Mouse (Mus musculus) bone marrow, adult 2 months (tissue): Measurements from ENCODE around the gene Creg1. TPM values are rescaled to one million over a fixed set of nuclear protein-coding genes. Genes with fewer than 3 reads are reported as not detected.

Source experiments
- H3K27ac ChIP-seq: fragments of 200-500 bp; 2 replicates; pipeline ENCODE4 v1.5.1; 2012; ENCODE audit warnings: low read depth, mild to moderate bottlenecking, control low read depth, inconsistent platforms, low read length; ENCODE audit not compliant: control insufficient read depth, poor library complexity, insufficient read depth
- H3K4me1 ChIP-seq: fragments of 200-500 bp; 2 replicates; pipeline ENCODE4 v1.6.1; 2011; ENCODE audit warnings: low read length; ENCODE audit not compliant: control insufficient read depth, insufficient read depth
- H3K4me3 ChIP-seq: fragments of 200-500 bp; replicated peaks from 2 replicates; pipeline ENCODE3; 2011; ENCODE audit warnings: mild to moderate bottlenecking, low read depth, low read length, control low read depth; ENCODE audit not compliant: control insufficient read depth
- CTCF ChIP-seq: fragments of 200-500 bp; IDR thresholded peaks from 2 replicates; pipeline ENCODE4 v1.5.1; 2011; ENCODE audit warnings: low read length, control low read depth; ENCODE audit not compliant: control insufficient read depth, insufficient read depth
- POLR2A ChIP-seq: fragments of 200-500 bp; IDR thresholded peaks from 2 replicates; pipeline ENCODE4 v1.6.1; 2011; ENCODE audit warnings: low read depth, mild to moderate bottlenecking, control low read depth, low read length, borderline replicate concordance; ENCODE audit not compliant: control insufficient read depth
- WGBS: fragments of 180-500 bp; shearing (Covaris S2); methylation state at CpG from one replicate; pipeline ENCODE4 v1.1.7; 2018; 5-methylcytosine and 5-hydroxymethylcytosine counted together
- polyA plus RNA-seq: library from polyadenylated mRNA; stranded (reverse); fragments of >200 nt; gene quantifications from 2 replicates; pipeline ENCODE4 v1.2.4, GENCODE M21; 2011; ENCODE audit warnings: low replicate concordance; ENCODE audit not compliant: missing spikeins, insufficient read depth, insufficient read length

Gene Creg1
- 288 and 312 TPM in 2 replicates for polyA plus RNA-seq

- peaks cover 9% of the 10 kb centered on the region for H3K4me1 ChIP-seq
- H3K27ac ChIP-seq: peak within 1 kb of the TSS; percentile 90
- H3K4me3 ChIP-seq: peak within 1 kb of the TSS; percentile 92
- no peak for TF ChIP-seq CTCF
- TF ChIP-seq POLR2A: peak; percentile 99
- WGBS: under 1% methylated on average over 57 of the region's 57 CpGs
Measured at GRCm38 (mm10) chr1:165763635-165764372, at the start of gene Creg1. Creg1 (plus strand) TSS chr1:165763746.

DNA sequence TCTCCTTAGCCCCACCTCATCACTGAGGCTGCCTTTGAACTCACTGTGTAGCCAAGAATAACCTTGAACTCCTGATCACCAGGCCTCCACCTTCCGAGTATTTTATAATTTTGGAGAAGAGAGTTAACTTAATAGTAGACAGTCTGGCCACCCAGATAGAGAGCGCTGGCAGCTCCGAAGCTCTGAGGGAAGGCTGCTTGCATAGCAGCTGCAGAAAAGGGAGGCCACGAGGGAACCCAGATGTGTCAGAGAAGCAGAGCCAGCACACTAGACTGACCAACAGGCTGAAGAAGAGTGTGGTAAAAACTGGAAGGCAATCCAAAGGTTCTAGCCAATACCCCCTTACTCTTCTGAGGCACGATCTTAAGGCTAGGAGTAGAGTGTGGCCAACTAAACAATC, 49.7 kb upstream of the Creg1 start:
- TF ChIP-seq POLR2A: no peak
- no peak for TF ChIP-seq CTCF
- Histone ChIP-seq H3K4me1 (peaks cover 8% of the 10 kb centered on the region), H3K27ac (no peak overlapping the region), H3K4me3 (no peak overlapping the region)
- WGBS: 81% methylated on average over 5 of the region's 5 CpGs

- WGBS: 71% methylated on average over 4 of the region's 4 CpGs
- Histone ChIP-seq H3K27ac (no peak overlapping the region), H3K4me3 (no peak overlapping the region), H3K4me1 (peaks cover 5% of the 10 kb centered on the region; the same call in 1 of the 2 replicates)
- TF ChIP-seq CTCF (no peak), POLR2A (no peak)
Measured at GRCm38 (mm10) chr1:165716426-165716825, 47.1 kb upstream of the Creg1 start.

DNA sequence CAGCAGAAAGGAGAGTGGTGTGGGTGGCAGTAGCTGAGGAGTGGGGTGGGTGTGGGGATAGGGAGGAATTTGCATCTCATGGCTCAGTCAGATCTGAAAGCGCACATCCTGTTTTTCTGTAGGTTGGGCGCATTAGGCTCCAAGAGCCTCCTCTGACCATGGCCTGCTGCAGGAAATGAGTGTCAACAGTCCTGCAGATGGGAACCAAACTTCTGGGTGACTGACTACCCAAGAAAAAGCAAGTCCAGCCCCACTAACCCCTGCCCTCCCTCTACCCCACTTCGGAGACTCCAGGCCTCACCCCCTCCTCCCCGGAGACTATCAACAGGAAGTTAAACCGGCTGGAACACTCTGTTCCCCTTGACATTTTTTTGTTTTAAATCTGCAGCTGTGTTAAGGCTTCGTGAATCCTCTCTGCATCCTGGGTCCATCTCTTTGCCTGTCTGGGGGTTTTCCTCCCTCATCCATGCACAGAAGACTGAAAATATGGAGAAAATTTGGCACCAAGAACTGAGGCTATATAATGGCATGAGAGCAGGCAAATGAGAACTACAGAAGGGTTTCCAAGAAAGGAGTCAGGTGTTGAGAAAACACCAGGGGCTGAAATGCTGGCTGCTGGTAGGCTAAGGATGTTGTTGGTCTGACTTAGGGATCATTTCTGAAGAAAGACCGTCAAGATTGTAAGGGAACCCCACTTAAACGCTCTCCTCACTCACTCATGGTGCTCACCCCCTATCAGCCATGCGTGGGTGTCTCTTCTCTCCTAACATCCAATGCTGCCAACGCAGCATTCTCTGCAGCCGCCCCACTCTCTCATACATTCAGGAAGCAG, 45.6 kb upstream of the Creg1 start:
- H3K4me1 ChIP-seq: peaks cover 5% of the 10 kb centered on the region; the same call in 1 of the 2 replicates
- 4% methylated on average over 11 of the region's 11 CpGs for WGBS
- no peak for TF ChIP-seq POLR2A
- TF ChIP-seq CTCF: no peak
- peak overlapping the region; percentile 29 for H3K4me3 ChIP-seq
- peak overlapping the region; percentile 84 for H3K27ac ChIP-seq

GRCm38 (mm10) chr1:165718543-165719105, 44.9 kb upstream of the Creg1 start:
- TF ChIP-seq CTCF (no peak), POLR2A (no peak)
- peaks cover 5% of the 10 kb centered on the region; the same call in 1 of the 2 replicates for H3K4me1 ChIP-seq
- H3K4me3 ChIP-seq: peak overlapping the region; percentile 43
- H3K27ac ChIP-seq: peak overlapping the region; percentile 84
- 2% methylated on average over 15 of the region's 15 CpGs for WGBS

DNA sequence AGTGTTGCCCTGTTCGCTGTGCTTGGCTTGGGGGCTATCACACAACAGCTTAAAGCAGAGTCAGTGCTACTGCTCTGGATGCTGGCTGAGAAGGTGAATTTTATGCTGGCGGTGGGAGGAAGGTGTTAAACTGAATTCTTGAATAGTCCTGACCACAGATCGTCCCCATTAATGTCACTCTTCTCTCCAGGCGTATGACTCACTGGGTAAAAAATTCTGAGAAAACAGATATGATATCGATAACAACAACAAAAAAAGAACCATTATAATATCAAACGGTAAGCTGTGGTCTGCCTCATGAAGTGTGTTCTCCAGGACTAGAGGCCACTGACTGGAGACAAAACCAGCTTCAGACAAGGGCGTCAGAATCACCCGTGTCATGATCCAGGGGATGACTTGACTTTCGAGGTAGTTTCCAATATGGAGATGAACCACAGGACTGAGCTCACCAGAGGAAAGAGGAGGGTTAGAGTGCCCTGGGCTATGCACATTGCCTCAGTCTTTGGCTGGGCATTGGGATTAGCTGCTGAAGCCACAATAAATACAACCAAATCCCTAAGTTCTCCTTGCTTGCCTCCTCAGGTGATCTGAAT, 40.9 kb upstream of the Creg1 start:
- Histone ChIP-seq H3K27ac (no peak overlapping the region), H3K4me3 (no peak overlapping the region), H3K4me1 (peaks cover 3% of the 10 kb centered on the region; the same call in 1 of the 2 replicates)
- WGBS: 70% methylated on average over 9 of the region's 9 CpGs
- TF ChIP-seq POLR2A (no peak), CTCF (no peak)

DNA sequence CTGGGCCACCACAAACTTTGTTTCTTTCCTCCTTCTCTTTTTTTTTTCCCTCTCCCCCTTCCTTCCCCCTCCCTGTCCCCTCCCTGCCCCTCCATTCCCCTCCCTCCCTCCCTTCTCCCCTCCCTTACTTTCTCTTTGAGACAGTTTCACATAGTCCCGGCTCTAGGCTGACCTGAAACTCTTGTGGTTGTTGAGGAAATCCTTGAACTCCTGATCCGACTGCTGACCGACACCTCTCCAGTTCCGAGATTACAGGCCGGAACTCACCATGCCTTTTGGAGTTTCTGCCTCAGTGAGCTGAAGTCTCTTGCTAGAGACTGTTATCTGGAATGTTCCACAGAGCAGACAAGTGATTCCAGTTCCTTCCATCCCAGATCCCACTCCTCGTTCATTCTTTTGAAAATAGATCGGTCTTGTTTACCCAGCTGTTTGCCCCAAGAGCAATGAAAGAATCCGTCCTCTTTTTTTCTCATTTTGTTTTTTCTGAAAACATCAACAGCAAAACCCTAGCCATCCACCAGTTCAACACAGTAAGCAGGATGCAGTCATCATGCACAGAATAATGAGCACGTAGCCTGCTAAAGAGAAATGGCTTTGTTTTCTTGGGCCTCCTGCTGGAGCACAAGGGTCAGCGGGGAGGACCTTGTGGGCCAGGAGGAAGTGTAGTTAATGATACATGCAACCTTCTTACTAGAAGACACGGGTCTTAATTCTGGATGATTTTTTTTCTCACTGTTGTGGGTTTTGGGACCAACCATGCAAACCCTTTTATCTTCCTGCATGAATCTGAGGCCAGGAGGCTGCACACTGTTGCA, 39.1 kb upstream of the Creg1 start:
- 25% methylated on average over 11 of the region's 11 CpGs for WGBS
- TF ChIP-seq CTCF: no peak
- Histone ChIP-seq H3K4me3 (no peak overlapping the region), H3K27ac (no peak overlapping the region), H3K4me1 (peaks cover 2% of the 10 kb centered on the region; the same call in 1 of the 2 replicates)
